Mouse (Mus musculus): Measurements from ENCODE around the gene Gm4450. TPM values are rescaled to one million over a fixed set of nuclear protein-coding genes. Genes with fewer than 3 reads are reported as not detected.

Gene Gm4450
- polyA plus RNA-seq (2017; shearing (Covaris generic)): not detected

GRCm38 (mm10) chr3:98457026-98457425 lies at the start of gene Gm4450:
Gm4450 (minus strand) TSS chr3:98457126.

Other genes with a start within 250 kb of the Gm4450 start
- not detected for gene Reg4, start 235.0 kb downstream of the Gm4450 start, polyA plus RNA-seq (2017; shearing (Covaris generic))
- not detected for gene Hmgcs2, start 176.7 kb downstream of the Gm4450 start, polyA plus RNA-seq (2017; shearing (Covaris generic))
- 167 TPM for gene Phgdh, start 117.1 kb downstream of the Gm4450 start, polyA plus RNA-seq (2017; shearing (Covaris generic))
- gene Zfp697, start 74.7 kb downstream of the Gm4450 start, polyA plus RNA-seq (2017; shearing (Covaris generic)): not detected
- not detected for gene Hsd3b4, start 53.4 kb upstream of the Gm4450 start, polyA plus RNA-seq (2017; shearing (Covaris generic))
- gene Gm10681, start 131.7 kb upstream of the Gm4450 start, polyA plus RNA-seq (2017; shearing (Covaris generic)): not detected
- not detected for gene Hsd3b5, start 173.1 kb upstream of the Gm4450 start, polyA plus RNA-seq (2017; shearing (Covaris generic))

Measured in inflammation-experienced regulatory T-cells, adult 16 weeks (primary cell).